Mouse (Mus musculus) stomach, embryonic 14.5 days (tissue): Measurements from ENCODE around the gene Tnfaip2. TPM values are rescaled to one million over a fixed set of nuclear protein-coding genes. Genes with fewer than 3 reads are reported as not detected.
A peak's percentile ranks its signal among the peaks of the same experiment; 100 is the strongest.

Source experiments
- ATAC-seq: fragments of 200-750 bp; cut with Nextera tagmentation; 2 replicates; pipeline ENCODE4 v1.8.0; 2017; ENCODE audit warnings: low read depth, moderate TSS enrichment; ENCODE audit not compliant: insufficient number of reproducible peaks, insufficient read depth, low FRiP score
- H3K27ac ChIP-seq: fragments of 300-500 bp; sonication (generic); 2 replicates; pipeline ENCODE4 v1.5.1; 2014; ENCODE audit warnings: mild to moderate bottlenecking, low read length, moderate library complexity, mixed read lengths
- H3K27me3 ChIP-seq: fragments of 300-500 bp; sonication (generic); 2 replicates; pipeline ENCODE4 v1.6.1; 2014; ENCODE audit warnings: low read length, control low read depth, mixed read lengths; ENCODE audit not compliant: control insufficient read depth, insufficient read depth
- H3K36me3 ChIP-seq: fragments of 300-500 bp; sonication (generic); 2 replicates; pipeline ENCODE4 v1.6.1; 2014; ENCODE audit warnings: mild to moderate bottlenecking, control low read depth, low read length, moderate library complexity, mixed read lengths; ENCODE audit not compliant: control insufficient read depth, insufficient read depth
- H3K4me1 ChIP-seq: fragments of 300-500 bp; sonication (generic); 2 replicates; pipeline ENCODE4 v1.6.1; 2014; ENCODE audit warnings: low read length, control low read depth, mixed read lengths; ENCODE audit not compliant: control insufficient read depth, insufficient read depth
- H3K4me2 ChIP-seq: fragments of 300-500 bp; sonication (generic); replicated peaks from 2 replicates; pipeline ENCODE4 v1.6.1; 2014; ENCODE audit warnings: low read depth, low read length, control low read depth
- H3K4me3 ChIP-seq: fragments of 300-500 bp; sonication (generic); 2 replicates; pipeline ENCODE4 v1.5.1; 2014; ENCODE audit warnings: low read depth, low read length, control low read depth
- H3K9ac ChIP-seq: fragments of 300-500 bp; sonication (generic); replicated peaks from 2 replicates; pipeline ENCODE4 v1.6.1; 2014; ENCODE audit warnings: low read depth, mild to moderate bottlenecking, control low read depth, low read length, moderate library complexity, mixed read lengths
- H3K9me3 ChIP-seq: fragments of 300-500 bp; sonication (generic); 2 replicates; pipeline ENCODE4 v1.6.1; 2016; ENCODE audit warnings: low read depth, low read length, control low read depth; ENCODE audit not compliant: control insufficient read depth
- WGBS: fragments of 180-500 bp; shearing (Covaris S2); extraction: QIAGEN DNeasy Blood & Tissue Kit; methylation state at CpG from one replicate; pipeline ENCODE4 v1.1.7; 2014; 5-methylcytosine and 5-hydroxymethylcytosine counted together
- polyA plus RNA-seq: library from polyadenylated mRNA; unstranded; fragments of >200 nt; fragmentation: Nextera tagmentation; extraction: Ambion mirVana; gene quantifications from 2 replicates; pipeline ENCODE4 v1.2.1, GENCODE M21; 2014

Tnfaip2 gene
- polyA plus RNA-seq, 1 experiment from 2014 or later = 5.0 TPM

- 20% methylated on average over 9 of the region's 9 CpGs for WGBS
- Histone ChIP-seq H3K4me2 (no peak overlapping the region), H3K9ac (no peak overlapping the region), H3K36me3 (no peaks in the 10 kb centered on the region), H3K4me3 (no peak overlapping the region), H3K9me3 (no peaks in the 10 kb centered on the region), H3K27ac (no peak overlapping the region), H3K27me3 (peaks cover 38% of the 10 kb centered on the region), H3K4me1 (peaks cover 6% of the 10 kb centered on the region; the same call in 1 of the 2 replicates)
- no peak for ATAC-seq
Observed at GRCm38 (mm10) chr12:111424547-111424946, 17.7 kb upstream of the Tnfaip2 start.

DNA sequence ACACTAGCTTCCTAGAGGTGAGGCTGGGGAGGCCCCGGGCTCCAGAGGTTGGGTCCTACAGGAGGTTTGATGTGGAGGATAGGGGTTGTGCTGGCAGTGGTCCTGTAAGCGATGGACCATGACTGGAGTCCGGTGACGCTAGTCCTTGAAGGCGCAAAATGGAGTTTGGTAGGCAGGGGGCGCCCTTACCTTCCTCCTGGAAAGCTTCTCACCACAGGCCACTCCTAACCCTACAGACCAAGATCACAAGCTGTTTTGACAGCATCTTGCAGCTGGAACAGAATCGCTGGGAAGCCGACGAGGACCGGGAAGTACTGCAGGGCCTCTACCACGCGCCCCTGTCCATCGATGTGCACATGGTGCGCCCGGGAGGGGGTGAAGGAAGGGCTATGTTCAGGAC is 17.0 kb upstream of the Tnfaip2 start:
- H3K27me3 ChIP-seq = peaks cover 42% of the 10 kb centered on the region
- peaks cover 12% of the 10 kb centered on the region for H3K4me1 ChIP-seq
- no peak; the same call in 1 of the 2 replicates for ATAC-seq
- H3K27ac ChIP-seq = no peak overlapping the region
- H3K9ac ChIP-seq = no peak overlapping the region
- WGBS = 6% methylated on average over 15 of the region's 15 CpGs
- no peaks in the 10 kb centered on the region for H3K9me3 ChIP-seq
- no peak overlapping the region for H3K4me2 ChIP-seq
- no peaks in the 10 kb centered on the region for H3K36me3 ChIP-seq
- H3K4me3 ChIP-seq = no peak overlapping the region

- H3K27me3 ChIP-seq = peaks cover 46% of the 10 kb centered on the region
- no peaks in the 10 kb centered on the region for H3K36me3 ChIP-seq
- no peak overlapping the region for H3K9ac ChIP-seq
- H3K4me1 ChIP-seq = peaks cover 15% of the 10 kb centered on the region
- no peaks in the 10 kb centered on the region for H3K9me3 ChIP-seq
- no peak overlapping the region for H3K4me3 ChIP-seq
- H3K27ac ChIP-seq = no peak overlapping the region
- WGBS = 17% methylated on average over 29 of the region's 29 CpGs
- H3K4me2 ChIP-seq = no peak overlapping the region
- ATAC-seq = no peak
Observed at GRCm38 (mm10) chr12:111425789-111426460, 16.3 kb upstream of the Tnfaip2 start.

GRCm38 (mm10) chr12:111427438-111428113 is 14.7 kb upstream of the Tnfaip2 start:
- no peak overlapping the region for H3K4me3 ChIP-seq
- no peaks in the 10 kb centered on the region for H3K36me3 ChIP-seq
- no peaks in the 10 kb centered on the region for H3K9me3 ChIP-seq
- H3K27ac ChIP-seq = no peak overlapping the region
- no peak overlapping the region for H3K4me2 ChIP-seq
- peaks cover 20% of the 10 kb centered on the region for H3K4me1 ChIP-seq
- no peak overlapping the region for H3K9ac ChIP-seq
- H3K27me3 ChIP-seq = peaks cover 44% of the 10 kb centered on the region
- 49% methylated on average over 12 of the region's 12 CpGs for WGBS
- no peak for ATAC-seq

- ATAC-seq = no peak
- 26% methylated on average over 8 of the region's 8 CpGs for WGBS
- Histone ChIP-seq H3K9ac (no peak overlapping the region), H3K27ac (no peak overlapping the region), H3K27me3 (peaks cover 36% of the 10 kb centered on the region), H3K9me3 (no peaks in the 10 kb centered on the region), H3K4me2 (no peak overlapping the region), H3K4me1 (peaks cover 20% of the 10 kb centered on the region), H3K36me3 (no peaks in the 10 kb centered on the region), H3K4me3 (no peak overlapping the region)
Observed at GRCm38 (mm10) chr12:111428364-111428763, 13.9 kb upstream of the Tnfaip2 start.

- Histone ChIP-seq H3K27me3 (peaks cover 28% of the 10 kb centered on the region), H3K9me3 (no peaks in the 10 kb centered on the region), H3K4me2 (peak overlapping the region; percentile 70), H3K4me1 (peaks cover 15% of the 10 kb centered on the region), H3K27ac (peak overlapping the region; percentile 49; the same call in 1 of the 2 replicates), H3K4me3 (peak overlapping the region; percentile 34), H3K36me3 (no peaks in the 10 kb centered on the region), H3K9ac (peak overlapping the region; percentile 25; the same call in 1 of the 2 replicates)
- under 1% methylated on average over 40 of the region's 40 CpGs for WGBS
- peak; percentile 25; the same call in 1 of the 2 replicates for ATAC-seq
Observed at GRCm38 (mm10) chr12:111428961-111429911, 13.0 kb upstream of the Tnfaip2 start.

GRCm38 (mm10) chr12:111430049-111430867 is 12.0 kb upstream of the Tnfaip2 start:
- 0 out of 2 replicates have a peak, but pooled peaks cover 24% of the 10 kb centered on the region for H3K27me3 ChIP-seq
- 22% methylated on average over 27 of the region's 27 CpGs for WGBS
- H3K9ac ChIP-seq = no peak overlapping the region
- no peaks in the 10 kb centered on the region for H3K36me3 ChIP-seq
- peak overlapping the region; percentile 70 for H3K4me2 ChIP-seq
- H3K27ac ChIP-seq = peak overlapping the region; percentile 49; the same call in 1 of the 2 replicates
- no peak; the same call in 1 of the 2 replicates for ATAC-seq
- H3K9me3 ChIP-seq = no peaks in the 10 kb centered on the region
- H3K4me3 ChIP-seq = peak overlapping the region; percentile 34
- peaks cover 20% of the 10 kb centered on the region for H3K4me1 ChIP-seq
